Comparison of ENCODE assay signal across 18 mouse cellular contexts in genomic region chr8:124702183-124702582, GRCm38 (mm10). TPM values are rescaled to one million over a fixed set of nuclear protein-coding genes. Genes with fewer than 3 reads are reported as not detected.
DNase-seq lines count a peak whose midpoint lies in the region; ATAC-seq and TF ChIP-seq lines count a peak whose summit lies in the region.
"Had no signal": no experiment of that assay in that cellular context is flagged by ENCODE, and none has a peak within 500 bp of the region (broad histone marks: within the 10 kb centered on the region; RNA-seq: fewer than 3 reads in every experiment).

No protein-coding gene starts in this region.

- no peaks in the 10 kb centered on the region for H3K27me3 ChIP-seq in stomach, embryonic 14.5 days (ENCODE audit: control insufficient read depth, insufficient read depth, low read length)
- H3K27me3 ChIP-seq in stomach, postnatal 0 days (ENCODE audit: control insufficient read depth, insufficient read depth, low read length): no peaks in the 10 kb centered on the region
- H3K27me3 ChIP-seq: heart, embryonic 15.5 days; limb, embryonic 15.5 days; midbrain, embryonic 13.5 days had no signal

- H3K4me2 ChIP-seq in stomach, embryonic 14.5 days (replicated peaks; ENCODE audit: low read depth, low read length): no peak overlapping the region
- no peak overlapping the region for H3K4me2 ChIP-seq in stomach, postnatal 0 days (replicated peaks; ENCODE audit: low read depth)
- H3K4me2 ChIP-seq: heart, embryonic 15.5 days; limb, embryonic 15.5 days; midbrain, embryonic 13.5 days had no signal

- TF ChIP-seq EP300 in stomach, postnatal 0 days (optimal IDR thresholded peaks at IDR 0.05): no peak

- no peak overlapping the region for H3K9ac ChIP-seq in stomach, embryonic 14.5 days (replicated peaks; ENCODE audit: low read depth, low read length)
- H3K9ac ChIP-seq in stomach, postnatal 0 days (ENCODE audit: low read length): no peak overlapping the region
- H3K9ac ChIP-seq: heart, embryonic 15.5 days; limb, embryonic 15.5 days; midbrain, embryonic 13.5 days had no signal

- H3K27ac ChIP-seq in stomach, embryonic 14.5 days (ENCODE audit: low read length): no peak overlapping the region
- no peak overlapping the region for H3K27ac ChIP-seq in stomach, postnatal 0 days (replicated peaks)
- H3K27ac ChIP-seq: gastrocnemius, adult 2 months; heart, embryonic 15.5 days; hindbrain, postnatal 0 days; limb, embryonic 15.5 days; midbrain, embryonic 13.5 days had no signal

- ATAC-seq in frontal cortex, adult (ENCODE audit: low TSS enrichment): peak; percentile 91
- 0 out of 2 replicates have a peak, but pooled peaks have one; percentile 10 for ATAC-seq in stomach, embryonic 14.5 days (ENCODE audit: insufficient number of reproducible peaks, insufficient read depth, low FRiP score, low read depth)
- ATAC-seq in stomach, postnatal 0 days (ENCODE audit: low FRiP score, low TSS enrichment): no peak
- ATAC-seq: forebrain, embryonic 16.5 days; hindbrain, postnatal 0 days; midbrain, embryonic 13.5 days had no signal

- DNase-seq in frontal cortex, postnatal 25 days (ENCODE audit: low spot score in 2 of 2): no peak
- no peak for DNase-seq in stomach, postnatal 0 days (ENCODE audit: low spot score)
- DNase-seq in cerebellum, adult 11 months: peak; percentile 31
- DNase-seq in cerebellum, postnatal 14 days: peak; percentile 34 to 51
- DNase-seq in ovary, adult 18-20 months (ENCODE audit: low spot score): no peak
- no peak for DNase-seq in adipocyte (ENCODE audit: low spot score)
- DNase-seq: gastrocnemius, adult 2 months; kidney, adult 18-20 months; kidney, postnatal 14 days; lung, postnatal 36 days had no signal

- no peak for TF ChIP-seq CTCF in stomach, postnatal 0 days (IDR thresholded peaks at IDR 0.05; ENCODE audit: low read depth)

- 79% methylated on average over 3 of the region's 3 CpGs for WGBS in stomach, embryonic 14.5 days
- 70% methylated on average over 3 of the region's 3 CpGs for WGBS in stomach, postnatal 0 days

- no peaks in the 10 kb centered on the region for H3K9me3 ChIP-seq in stomach, embryonic 14.5 days (ENCODE audit: control insufficient read depth, low read depth, low read length)
- H3K9me3 ChIP-seq in stomach, postnatal 0 days (ENCODE audit: control insufficient read depth, low read length): no peaks in the 10 kb centered on the region
- H3K9me3 ChIP-seq: heart, embryonic 15.5 days; limb, embryonic 15.5 days; midbrain, embryonic 13.5 days had no signal

- H3K36me3 ChIP-seq in stomach, embryonic 14.5 days (ENCODE audit: control insufficient read depth, insufficient read depth, low read length): peaks cover 19% of the 10 kb centered on the region; the same call in 1 of the 2 replicates
- peaks cover 3% of the 10 kb centered on the region; the same call in 1 of the 2 replicates for H3K36me3 ChIP-seq in stomach, postnatal 0 days (ENCODE audit: control insufficient read depth, insufficient read depth, low read length)

- H3K4me3 ChIP-seq in stomach, embryonic 14.5 days (ENCODE audit: low read depth, low read length): no peak overlapping the region
- no peak overlapping the region for H3K4me3 ChIP-seq in stomach, postnatal 0 days (ENCODE audit: low read depth, low read length)
- H3K4me3 ChIP-seq: erythroblast, embryonic 14.5 days; gastrocnemius, adult 2 months; heart, embryonic 15.5 days; limb, embryonic 15.5 days; midbrain, embryonic 13.5 days had no signal

- H3K4me1 ChIP-seq in stomach, embryonic 14.5 days (ENCODE audit: control insufficient read depth, insufficient read depth, low read length): no peaks in the 10 kb centered on the region
- H3K4me1 ChIP-seq in stomach, postnatal 0 days (replicated peaks; ENCODE audit: control insufficient read depth, insufficient read depth): no peaks in the 10 kb centered on the region
- H3K4me1 ChIP-seq: limb, embryonic 15.5 days; midbrain, embryonic 13.5 days had no signal

RNA-seq across cellular contexts. Expression of gene Ttc13, which starts 19.6 kb away (rescaled TPM):
- 45.5 and 46.9 TPM in 2 replicates for polyA plus RNA-seq in stomach, embryonic 14.5 days (2014; fragmentation: Nextera tagmentation; extraction: Ambion mirVana)
- 18.7 and 19.7 TPM in 2 replicates for polyA plus RNA-seq in stomach, postnatal 0 days (2015; fragmentation: Nextera tagmentation; extraction: Ambion mirVana)

RNA-seq across cellular contexts. Expression of gene Arv1, which starts 19.8 kb away (rescaled TPM):
- polyA plus RNA-seq in stomach, embryonic 14.5 days (2014; fragmentation: Nextera tagmentation; extraction: Ambion mirVana): 25.0 and 27.9 TPM in 2 replicates
- 11.0 and 11.2 TPM in 2 replicates for polyA plus RNA-seq in stomach, postnatal 0 days (2015; fragmentation: Nextera tagmentation; extraction: Ambion mirVana)

RNA-seq across cellular contexts. Expression of gene 2310022B05Rik, which starts 39.0 kb away (rescaled TPM):
- polyA plus RNA-seq in stomach, embryonic 14.5 days (2014; fragmentation: Nextera tagmentation; extraction: Ambion mirVana): 40.3 and 41.6 TPM in 2 replicates
- 17.9 and 20.0 TPM in 2 replicates for polyA plus RNA-seq in stomach, postnatal 0 days (2015; fragmentation: Nextera tagmentation; extraction: Ambion mirVana)

RNA-seq across cellular contexts. Expression of gene Fam89a, which starts 49.4 kb away (rescaled TPM):
- 6.1 and 6.4 TPM in 2 replicates for polyA plus RNA-seq in stomach, embryonic 14.5 days (2014; fragmentation: Nextera tagmentation; extraction: Ambion mirVana)
- 12.5 and 13.0 TPM in 2 replicates for polyA plus RNA-seq in stomach, postnatal 0 days (2015; fragmentation: Nextera tagmentation; extraction: Ambion mirVana)
- polyA plus RNA-seq: erythroblast, embryonic 14.5 days had no signal

Comparison
In these comparisons a context has a peak if more than half of its experiments do, and no peak if none do; other contexts are left out.
1. DNase-seq: peak in cerebellum, adult 11 months (single experiment) and cerebellum, postnatal 14 days (2 of 2); none in frontal cortex, postnatal 25 days (0 of 2), stomach, postnatal 0 days (single experiment), ovary, adult 18-20 months (single experiment) and adipocyte (single experiment).